Mouse (Mus musculus): Measurements from ENCODE around the gene Mymx. TPM values are rescaled to one million over a fixed set of nuclear protein-coding genes. Genes with fewer than 3 reads are reported as not detected.

The Mymx gene
- total and polyA plus RNA-seq, 3 experiments, result not detected

GRCm38 (mm10) chr17:45592606-45593431 is 9.1 kb downstream of the Mymx start:
- Histone ChIP-seq H3K36me3 (replicated peaks in 1 of 2; ENCODE audit: control insufficient read depth in 1 of 2, insufficient read depth in 1 of 2, low read length in 1 of 2) (peaks cover 17 to 40% of the 10 kb centered on the region in 2 experiments), H3K4me1 (ENCODE audit: control insufficient read depth in 1 of 2, insufficient read depth in 2 of 2) (peaks cover 22 to 56% of the 10 kb centered on the region in 2 experiments), H3K9ac (ENCODE audit: insufficient read depth, low read depth) (no peak overlapping the region), H3K27me3 (replicated peaks) (no peaks in the 10 kb centered on the region), H3K4me3 (replicated peaks in 1 of 3; ENCODE audit: low read depth in 2 of 3, low read length in 2 of 3, poor library complexity in 1 of 3) (no peak overlapping the region), H3K9me3 (replicated peaks; ENCODE audit: low read length) (no peaks in the 10 kb centered on the region), H3K27ac (ENCODE audit: insufficient read depth, low read depth) (no peak overlapping the region), H3K79me2 (replicated peaks; ENCODE audit: control insufficient read depth, extremely low read depth, insufficient read depth, poor library complexity, severe bottlenecking) (0 out of 2 replicates have a peak, but pooled peaks cover 3% of the 10 kb centered on the region), H3K4me2 (ENCODE audit: insufficient read depth, low read depth, poor library complexity, severe bottlenecking) (no peak overlapping the region)
- no peak for DNase-seq (ENCODE audit: extremely low read depth)
- TF ChIP-seq UBTF (IDR thresholded peaks at IDR 0.05; ENCODE audit: low read depth, low read length), result no peak
- TF ChIP-seq RCOR1 (conservative IDR thresholded peaks at IDR 0.05; ENCODE audit: low read depth, low read length), result no peak
- TF ChIP-seq GABPA (IDR thresholded peaks at IDR 0.05; ENCODE audit: insufficient replicate concordance, low read depth, low read length), result no peak
- TF ChIP-seq JUND (conservative IDR thresholded peaks at IDR 0.05; ENCODE audit: low read depth, low read length), result no peak
- no peak for TF ChIP-seq EP300 (IDR thresholded peaks at IDR 0.05; ENCODE audit: low read length)
- TF ChIP-seq RAD21 (IDR thresholded peaks at IDR 0.05; ENCODE audit: low read depth, low read length), result no peak
- dilution Hi-C loops (cut with MboI; ENCODE audit: extremely low pct_ligation_motif_present, extremely low pct_unique_long_range_greater_than_20kb, low sequenced_read_pairs) (no loop called here), in situ Hi-C loops (cut with MboI; ENCODE audit: low pct_ligation_motif_present, low pct_unique_long_range_greater_than_20kb, low sequenced_read_pairs) (no loop called here)

GRCm38 (mm10) chr17:45591701-45592605 is 9.9 kb downstream of the Mymx start:
- no peak overlapping the region for H3K9ac ChIP-seq (ENCODE audit: insufficient read depth, low read depth)
- H3K36me3 ChIP-seq (replicated peaks in 1 of 2; ENCODE audit: control insufficient read depth in 1 of 2, insufficient read depth in 1 of 2, low read length in 1 of 2), result peaks cover 20 to 47% of the 10 kb centered on the region in 2 experiments
- no peak for TF ChIP-seq JUND (conservative IDR thresholded peaks at IDR 0.05; ENCODE audit: low read depth, low read length)
- TF ChIP-seq MAX (IDR thresholded peaks at IDR 0.05; ENCODE audit: low read length), result no peak
- TF ChIP-seq MAFK (IDR thresholded peaks at IDR 0.05; ENCODE audit: insufficient replicate concordance, low read length), result no peak
- TF ChIP-seq SMC3 (IDR thresholded peaks at IDR 0.05; ENCODE audit: low read depth, low read length), result no peak
- TF ChIP-seq RCOR1 (conservative IDR thresholded peaks at IDR 0.05; ENCODE audit: low read depth, low read length), result no peak
- no peak overlapping the region for H3K4me2 ChIP-seq (ENCODE audit: insufficient read depth, low read depth, poor library complexity, severe bottlenecking)
- H3K79me2 ChIP-seq (replicated peaks; ENCODE audit: control insufficient read depth, extremely low read depth, insufficient read depth, poor library complexity, severe bottlenecking), result 0 out of 2 replicates have a peak, but pooled peaks cover 3% of the 10 kb centered on the region
- DNase-seq (ENCODE audit: extremely low read depth), result no peak
- no peaks in the 10 kb centered on the region for H3K27me3 ChIP-seq (replicated peaks)
- peaks cover 19 to 51% of the 10 kb centered on the region in 2 experiments for H3K4me1 ChIP-seq (ENCODE audit: control insufficient read depth in 1 of 2, insufficient read depth in 2 of 2)
- peaks cover 3% of the 10 kb centered on the region for H3K9me3 ChIP-seq (replicated peaks; ENCODE audit: low read length)
- dilution Hi-C loops (cut with MboI; ENCODE audit: extremely low pct_ligation_motif_present, extremely low pct_unique_long_range_greater_than_20kb, low sequenced_read_pairs) (no loop called here), in situ Hi-C loops (cut with MboI; ENCODE audit: low pct_ligation_motif_present, low pct_unique_long_range_greater_than_20kb, low sequenced_read_pairs) (no loop called here)
- no peak overlapping the region for H3K4me3 ChIP-seq (replicated peaks in 1 of 3; ENCODE audit: low read depth in 2 of 3, low read length in 2 of 3, poor library complexity in 1 of 3)
- no peak overlapping the region for H3K27ac ChIP-seq (ENCODE audit: insufficient read depth, low read depth)

Data from CH12.LX (cell line).